Mouse (Mus musculus): ENCODE results near the gene Irgm1.
A peak's percentile ranks its signal among the peaks of the same experiment; 100 is the strongest.

DNA sequence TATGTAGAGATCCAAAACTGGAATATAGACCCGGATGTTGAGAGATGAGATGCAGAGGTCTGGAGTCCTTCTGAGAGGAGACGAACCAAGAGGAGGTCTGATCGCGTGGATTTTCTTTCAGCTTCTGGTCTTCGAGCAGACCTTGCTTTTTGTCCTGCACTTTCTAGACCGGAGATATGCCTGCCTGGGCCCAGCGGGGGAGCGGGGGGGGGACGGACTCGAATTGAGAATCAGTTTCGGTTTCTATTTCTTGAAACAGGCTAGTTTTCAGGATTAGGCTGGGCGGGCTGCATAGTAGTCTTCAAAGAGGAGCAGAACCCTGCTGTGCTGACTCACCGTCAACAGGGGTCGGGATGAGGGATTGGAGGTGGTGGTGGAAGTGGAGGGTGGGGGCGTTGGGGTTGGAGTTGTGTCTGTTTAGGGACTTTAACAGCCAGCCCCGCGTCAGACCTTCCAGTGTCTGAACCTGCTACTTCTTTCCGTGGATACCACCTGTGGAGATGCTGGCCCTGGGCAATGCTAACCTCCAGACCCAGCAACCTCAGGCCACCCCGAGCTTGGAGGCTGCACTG lies at the start of gene Irgm1:
- 0 out of 2 replicates have a peak, but pooled peaks have one; percentile 25 for TF ChIP-seq POLR2A (IDR thresholded peaks at IDR 0.05; ENCODE audit: control insufficient read depth, low read depth, low read length)
- no peak for TF ChIP-seq CTCF (IDR thresholded peaks at IDR 0.05; ENCODE audit: control insufficient read depth, insufficient read depth, insufficient replicate concordance, low read depth, low read length)
